Mouse (Mus musculus) c-Kit-positive CD71-positive TER-119-negative erythroid progenitor cells, embryonic 14.5 days (primary cell): ENCODE data around the gene Tmbim1.
"Not testable (repeated sequence)": the region's sequence is repeated elsewhere in the genome, so short reads cannot be mapped to it uniquely, and the experiment has no call there.

ENCODE experiments used
- DNase-seq: peaks from one replicate; pipeline ENCODE4 v3.0.0-alpha.2; 2013; ENCODE audit warnings: low read depth

The Tmbim1 gene

DNA sequence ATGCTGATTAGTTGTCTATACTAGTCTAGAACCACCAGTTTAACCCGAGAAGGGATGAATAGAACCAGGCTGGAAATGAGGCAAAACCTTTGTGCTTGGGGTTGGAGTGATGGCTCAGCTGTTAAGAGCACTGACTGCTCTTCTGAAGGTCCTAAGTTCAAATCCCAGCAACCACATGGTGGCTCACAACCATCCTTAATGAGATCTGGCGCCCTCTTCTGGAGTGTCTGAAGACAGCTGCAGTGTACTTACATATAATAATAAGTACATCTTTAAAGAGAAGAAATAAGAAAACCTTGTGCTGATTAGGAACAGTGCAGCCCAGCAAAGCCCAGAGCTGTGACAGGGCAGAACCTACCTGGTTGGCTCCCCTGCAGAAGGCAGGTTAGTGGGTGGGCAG is 21.5 kb upstream of the Tmbim1 start:
- DNase-seq, result not testable (repeated sequence)

DNA sequence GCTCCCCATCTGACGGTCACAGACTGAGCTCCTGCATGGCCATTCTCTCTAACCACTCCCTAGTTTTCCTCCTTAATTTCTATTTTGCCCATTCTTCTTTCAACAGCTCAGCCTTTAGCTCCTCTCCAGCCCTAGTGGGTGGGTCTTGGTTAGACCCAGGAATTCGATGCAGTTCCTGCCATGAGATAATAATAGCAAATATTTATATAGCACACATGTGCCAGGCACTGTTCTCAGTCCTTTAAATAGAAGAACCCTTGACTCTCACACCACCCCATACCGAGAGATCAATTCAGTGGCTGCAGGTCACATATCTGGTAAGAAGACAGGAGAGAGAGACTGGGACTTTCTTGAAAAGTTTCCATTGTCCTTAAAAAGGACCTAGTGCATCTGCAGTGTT is 16.0 kb upstream of the Tmbim1 start:
- DNase-seq, result no peak

DNA sequence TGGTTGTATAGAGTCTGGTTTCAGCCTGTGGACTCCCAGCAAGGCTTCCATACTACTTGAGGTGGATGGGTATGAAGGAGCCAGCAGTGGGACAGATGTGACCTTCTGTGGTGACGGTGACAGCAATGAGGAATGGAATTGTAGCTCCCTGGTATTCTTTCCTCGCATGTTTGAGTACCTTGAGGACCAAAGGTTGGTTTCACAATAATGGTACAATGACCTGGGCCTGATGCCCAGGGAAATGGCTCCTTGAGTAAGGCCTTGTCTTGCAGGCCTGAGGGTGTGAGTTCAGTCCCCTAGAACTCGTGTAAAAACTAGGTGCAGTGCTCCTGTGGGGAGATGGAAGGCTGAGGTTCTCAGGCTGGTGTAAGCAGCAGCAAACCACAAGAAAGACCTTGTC is 13.3 kb upstream of the Tmbim1 start:
- DNase-seq, result no peak

DNA sequence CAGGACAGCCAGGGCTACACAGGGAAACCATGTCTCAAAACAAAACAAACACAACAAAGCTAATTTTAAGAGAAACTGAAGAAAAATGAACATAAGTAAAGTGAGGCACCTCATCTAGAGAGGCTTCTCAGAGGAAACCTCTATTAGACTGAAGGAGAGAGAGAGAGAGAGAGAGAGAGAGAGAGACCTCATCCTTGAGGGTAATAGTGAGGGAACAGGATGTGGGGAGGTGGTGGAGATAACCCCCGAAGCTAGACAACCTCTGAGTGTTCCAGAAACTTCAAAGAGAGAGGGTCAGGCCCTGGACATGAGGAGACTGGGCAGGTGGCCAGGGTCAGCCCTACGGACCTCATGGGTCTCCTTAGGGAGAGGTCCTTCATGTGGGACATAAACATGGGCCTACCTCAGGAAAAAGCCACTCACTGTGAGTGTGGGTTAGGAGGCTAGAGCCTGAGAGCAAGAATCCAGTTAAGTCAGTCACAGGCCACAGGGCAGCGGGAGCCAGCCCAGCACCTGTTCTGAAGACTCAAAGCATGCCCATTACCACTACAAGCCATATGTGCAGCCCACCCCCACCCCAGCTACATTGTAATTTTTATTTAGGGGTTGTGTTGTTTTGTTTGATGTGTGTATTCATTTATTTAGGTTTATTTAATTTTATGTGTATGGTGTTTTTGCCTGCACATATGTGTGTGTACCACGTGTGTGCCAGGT is 10.8 kb upstream of the Tmbim1 start:
- DNase-seq, result no peak

DNA sequence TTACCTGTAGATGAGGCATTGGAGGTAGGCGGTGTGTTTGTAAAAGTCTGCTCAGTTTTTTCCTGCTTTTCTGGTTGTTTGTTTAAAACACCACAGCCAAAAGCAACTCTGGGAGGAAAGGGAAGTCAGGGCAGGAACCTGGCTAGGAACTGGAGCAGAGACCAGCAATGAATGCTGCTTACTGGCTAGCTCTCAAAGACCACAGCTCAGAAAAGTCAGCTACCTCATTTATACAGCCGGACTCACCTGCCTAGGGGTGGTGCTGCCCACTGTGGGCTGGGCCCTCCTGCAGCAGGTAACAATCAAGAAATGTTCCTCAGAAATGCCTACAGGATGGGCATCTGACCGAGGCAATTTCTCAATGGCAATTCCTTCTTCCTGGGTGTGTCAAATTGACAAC is 9.4 kb upstream of the Tmbim1 start:
- no peak for DNase-seq

DNA sequence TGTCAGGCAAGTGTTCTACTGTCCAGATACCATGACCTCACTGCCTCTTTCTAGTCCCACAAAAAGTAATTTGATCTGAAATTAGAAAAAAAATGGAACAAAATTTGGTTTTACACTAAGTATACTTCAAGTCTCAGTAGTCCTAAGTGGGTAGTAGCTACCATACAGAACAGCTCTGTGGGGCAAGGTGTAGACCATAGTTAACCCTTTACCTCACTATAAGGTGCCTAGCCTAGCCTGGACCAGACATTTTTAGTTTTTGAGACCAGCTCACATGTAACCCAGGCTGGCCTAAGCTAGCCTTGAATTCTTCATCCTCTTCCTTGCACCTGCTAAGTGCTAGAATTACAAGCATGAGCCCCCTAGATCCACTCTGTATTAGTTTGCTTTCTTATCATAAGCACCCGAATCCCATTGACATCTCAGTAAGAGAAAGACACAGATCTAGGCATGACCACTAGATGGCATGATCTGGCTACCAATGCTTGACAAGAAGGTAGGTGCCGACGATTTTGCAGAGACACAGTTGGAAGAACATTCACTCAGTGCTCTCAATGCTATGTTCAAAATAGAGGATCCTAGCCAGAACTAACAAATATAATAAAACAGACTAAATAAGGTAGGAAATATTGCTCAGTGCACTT is 7.7 kb upstream of the Tmbim1 start:
- peak; percentile 68 for DNase-seq

DNA sequence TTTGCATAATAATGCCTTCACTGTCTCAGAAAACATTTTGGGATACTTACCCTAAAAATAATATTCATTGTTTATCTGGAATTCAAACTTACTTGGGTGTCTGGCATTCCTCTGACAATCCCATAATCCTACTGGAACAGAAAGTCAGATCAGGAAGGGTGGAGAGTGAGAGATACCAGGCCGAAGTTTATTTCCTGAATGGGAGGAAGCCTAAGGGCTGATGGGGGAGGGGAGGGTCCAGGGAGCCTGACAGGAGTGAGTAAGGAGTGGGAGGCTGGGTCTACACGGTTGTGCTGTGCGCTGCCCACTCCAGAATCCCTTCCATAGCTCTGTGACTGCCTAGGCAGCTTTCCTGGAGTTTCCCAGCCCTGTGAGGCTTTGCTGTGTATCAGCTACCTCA is 4.3 kb upstream of the Tmbim1 start:
- no peak for DNase-seq

DNA sequence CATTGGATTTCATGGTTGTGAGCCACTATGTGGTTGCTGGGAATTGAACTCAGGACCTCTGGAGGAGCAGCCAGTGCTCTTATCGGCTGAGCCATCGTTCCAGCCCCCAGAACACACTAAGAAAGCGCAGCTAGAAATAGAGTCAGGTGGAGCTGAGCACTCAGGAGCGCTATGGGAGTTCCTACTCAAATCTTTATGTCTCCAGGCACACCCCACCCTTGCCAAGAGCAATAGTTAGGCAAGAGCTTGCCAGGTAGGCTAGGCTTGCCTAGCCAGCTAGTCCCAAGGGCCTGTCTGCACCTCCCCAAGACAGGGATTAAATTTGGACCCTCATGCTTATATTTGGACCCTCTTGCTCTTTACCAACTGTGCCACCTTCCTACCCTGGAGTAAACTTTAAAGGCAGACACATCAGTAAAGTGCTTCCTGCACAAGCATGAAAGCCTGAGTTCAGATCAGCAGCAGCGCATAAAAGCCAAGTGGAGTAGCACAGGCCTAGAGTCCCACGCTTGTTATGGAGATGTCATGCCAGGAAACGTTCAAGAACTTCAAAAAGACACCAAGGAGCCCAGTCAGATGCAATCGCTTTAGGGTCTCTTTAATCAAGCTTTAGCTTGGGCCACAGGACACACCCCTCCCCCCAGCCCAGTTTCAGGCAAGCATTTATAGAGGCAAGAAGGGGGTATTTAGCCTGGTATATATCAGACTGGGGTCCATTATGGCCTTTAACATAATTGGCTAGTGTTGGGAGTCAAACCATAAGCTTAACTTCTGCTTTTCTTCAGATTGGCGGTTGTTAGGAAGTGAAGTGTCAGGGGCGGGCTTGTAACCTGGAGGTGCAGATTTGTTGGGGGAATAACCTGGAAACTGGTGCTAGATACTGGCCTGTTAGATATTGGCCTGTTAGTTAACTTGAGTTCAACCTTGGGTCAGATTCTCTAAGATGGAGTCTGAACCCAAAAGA is 2.9 kb upstream of the Tmbim1 start:
- DNase-seq, result no peak

DNA sequence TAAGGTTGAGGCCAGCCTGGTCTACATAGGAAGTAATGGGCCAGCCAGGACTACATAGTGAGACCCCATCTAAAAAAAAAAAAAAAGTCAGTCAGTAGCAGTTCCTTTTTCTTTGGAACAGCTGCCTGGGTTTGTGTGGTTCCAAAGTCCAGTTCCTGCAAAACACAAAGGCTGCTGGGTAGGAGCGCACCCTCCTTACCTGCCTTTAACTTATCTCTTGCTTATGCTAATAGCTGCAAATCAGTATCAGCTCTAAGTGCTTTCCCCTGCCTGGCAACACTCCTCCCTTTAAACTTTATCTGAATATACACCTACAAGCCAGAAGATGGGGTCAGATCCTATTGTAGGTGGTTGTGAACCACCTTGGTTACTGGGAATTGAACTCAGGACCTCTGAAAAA is 1.7 kb upstream of the Tmbim1 start:
- no peak for DNase-seq

DNA sequence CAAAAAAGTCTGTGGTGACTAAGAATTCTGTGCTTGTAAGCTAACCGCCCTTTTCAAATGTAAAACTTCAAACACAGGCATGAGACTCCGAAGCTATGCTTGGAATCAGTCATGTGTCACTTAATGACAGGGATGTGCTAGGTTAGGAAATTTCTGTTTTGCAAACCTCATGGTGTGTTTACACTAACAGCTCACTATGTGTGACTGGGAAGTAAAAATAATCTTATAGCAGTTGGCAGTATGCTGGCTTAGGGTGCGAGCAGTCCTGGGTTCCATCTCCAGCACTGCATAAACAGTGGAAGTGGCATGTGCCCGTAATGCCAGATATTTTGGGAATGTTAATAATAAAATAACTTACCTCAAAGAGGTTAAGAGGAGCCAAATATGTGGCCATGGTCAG is 476 bp downstream of the Tmbim1 start:
- DNase-seq, result no peak

DNA sequence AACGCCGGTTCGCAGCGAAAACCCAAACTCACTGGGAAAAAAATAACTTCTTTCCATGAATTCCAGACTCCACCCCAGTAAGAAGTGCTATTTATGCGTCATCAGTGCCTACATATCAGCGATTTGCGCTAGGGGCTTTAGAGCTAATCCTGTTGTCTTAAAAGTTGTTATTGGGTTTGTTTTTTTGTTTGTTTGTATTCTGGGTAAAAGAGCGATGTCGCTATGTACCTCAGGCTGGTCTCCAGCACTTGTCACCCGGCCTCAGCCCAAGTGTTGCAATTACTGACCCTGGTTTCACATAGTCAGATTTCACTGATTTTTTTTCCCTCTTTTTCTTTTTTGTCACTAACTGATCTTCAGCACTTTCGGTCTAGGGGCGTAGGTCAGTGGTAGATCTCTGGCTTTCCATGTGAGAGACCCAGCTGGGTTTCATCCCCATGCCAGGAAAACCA is 1.1 kb downstream of the Tmbim1 start:
- no peak for DNase-seq

DNA sequence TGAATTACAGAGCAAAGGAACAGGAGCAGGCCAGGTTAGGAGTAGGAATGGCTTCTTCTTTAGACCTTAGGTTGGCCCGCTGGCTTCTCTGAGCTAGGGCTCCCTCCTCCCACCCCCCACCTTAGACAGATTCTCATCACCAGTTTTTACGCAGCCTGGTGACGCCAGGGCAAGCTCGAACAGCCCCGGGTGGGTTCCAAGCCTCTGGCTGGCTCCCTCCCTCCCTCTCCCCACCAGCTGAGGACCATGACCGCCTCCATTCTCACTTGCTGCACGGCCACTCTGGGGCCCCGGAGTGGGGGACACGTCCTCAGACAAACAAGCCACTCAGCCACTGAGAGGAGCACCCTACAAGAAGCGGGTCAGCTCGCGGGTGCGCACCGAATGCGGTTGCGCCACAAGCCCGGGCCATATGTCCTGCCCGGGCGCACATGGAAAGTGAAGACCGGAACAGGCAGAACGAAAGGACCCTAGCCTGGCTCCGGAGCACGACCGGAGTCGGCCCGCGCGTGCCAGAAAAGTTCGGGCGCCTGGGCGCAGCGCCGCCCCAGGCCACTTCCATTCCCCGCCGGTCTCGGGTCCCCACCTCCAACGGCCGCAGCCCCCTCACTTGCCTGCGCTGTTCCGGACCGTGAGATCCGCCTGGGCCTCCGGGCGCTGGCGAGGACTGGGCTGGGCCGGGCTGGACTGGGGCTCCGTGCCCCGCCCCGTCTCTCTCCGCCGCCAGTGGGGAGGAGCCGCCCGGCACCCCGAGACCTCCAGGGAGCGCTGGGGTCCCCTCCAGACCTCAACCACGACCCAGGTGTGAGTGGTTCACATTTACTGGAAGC is 1.7 kb downstream of the Tmbim1 start:
- no peak for DNase-seq

DNA sequence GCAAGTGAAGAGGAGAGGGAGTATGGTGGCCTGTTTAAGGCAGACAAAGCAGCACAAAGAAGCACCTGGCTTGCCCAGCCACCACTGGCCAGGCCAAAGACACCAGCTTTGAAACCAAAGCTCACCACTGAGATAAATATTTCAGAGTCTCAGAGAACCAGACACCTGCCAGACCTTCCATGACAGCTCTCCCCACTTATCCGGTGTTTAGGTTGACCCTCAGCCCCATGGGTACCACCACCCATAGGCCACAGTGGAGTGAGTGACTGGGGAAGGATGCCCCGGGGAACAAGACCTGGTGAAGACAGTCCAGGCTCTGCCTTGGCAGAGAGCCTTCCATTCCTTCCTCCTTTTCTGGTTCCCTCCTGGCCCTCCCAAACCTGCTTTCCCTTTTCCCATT is 2.6 kb downstream of the Tmbim1 start:
- DNase-seq, result no peak

DNA sequence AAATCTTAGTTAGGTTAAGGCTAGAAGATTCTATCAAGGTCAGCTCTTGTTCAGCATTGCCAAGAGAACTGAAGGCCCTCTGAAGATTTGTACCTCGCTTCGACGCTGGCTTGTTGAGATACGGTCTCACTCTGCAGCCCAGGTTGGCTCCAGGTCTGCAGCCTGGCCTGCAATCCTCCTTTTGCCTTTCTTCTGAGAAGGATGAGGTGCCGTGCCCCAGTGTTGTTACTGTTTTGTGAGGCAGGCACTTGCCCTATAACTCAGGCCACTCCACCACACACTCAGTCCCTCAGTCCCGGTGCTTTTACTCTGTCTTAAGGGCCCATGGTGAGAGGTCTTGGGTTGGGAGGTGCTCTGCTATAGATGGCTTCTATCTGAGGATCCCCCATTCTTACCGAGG is 3.2 kb downstream of the Tmbim1 start:
- no peak for DNase-seq

DNA sequence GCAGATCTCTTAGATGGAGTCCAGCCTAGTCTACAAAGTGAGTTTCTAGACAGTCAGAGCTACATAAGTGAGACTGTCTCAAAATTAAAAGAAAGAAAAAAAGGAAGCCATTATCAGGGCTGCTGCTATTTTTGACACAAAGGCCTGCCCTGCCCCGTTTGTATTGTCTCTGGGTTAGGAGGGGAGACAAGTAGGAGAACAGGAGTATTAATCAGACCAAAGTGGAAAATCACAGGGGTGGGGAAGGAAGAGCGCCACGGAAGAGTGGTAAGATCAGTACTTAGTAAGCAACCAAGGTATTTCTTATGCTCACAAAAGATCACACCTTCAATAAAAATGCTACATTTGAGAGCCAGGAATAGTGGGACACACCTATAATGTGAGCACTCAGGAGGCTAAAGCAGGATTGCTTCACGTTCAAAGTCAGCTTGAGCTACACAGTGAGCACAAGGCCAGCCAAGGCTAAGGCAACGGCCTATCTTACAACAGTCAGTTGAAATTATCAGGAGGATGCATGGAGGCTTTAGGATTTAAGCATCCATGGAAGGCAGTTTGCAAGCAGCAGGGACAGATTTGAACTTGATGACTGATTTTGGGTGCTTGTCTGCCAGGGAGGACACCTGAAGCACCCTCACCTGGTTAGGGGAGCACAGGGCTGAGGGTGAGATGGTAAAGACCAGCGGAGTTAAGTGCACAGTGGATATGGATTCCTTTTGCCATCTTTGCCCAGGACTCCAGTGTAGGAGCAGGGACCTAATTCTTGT is 4.9 kb downstream of the Tmbim1 start:
- DNase-seq, result no peak

DNA sequence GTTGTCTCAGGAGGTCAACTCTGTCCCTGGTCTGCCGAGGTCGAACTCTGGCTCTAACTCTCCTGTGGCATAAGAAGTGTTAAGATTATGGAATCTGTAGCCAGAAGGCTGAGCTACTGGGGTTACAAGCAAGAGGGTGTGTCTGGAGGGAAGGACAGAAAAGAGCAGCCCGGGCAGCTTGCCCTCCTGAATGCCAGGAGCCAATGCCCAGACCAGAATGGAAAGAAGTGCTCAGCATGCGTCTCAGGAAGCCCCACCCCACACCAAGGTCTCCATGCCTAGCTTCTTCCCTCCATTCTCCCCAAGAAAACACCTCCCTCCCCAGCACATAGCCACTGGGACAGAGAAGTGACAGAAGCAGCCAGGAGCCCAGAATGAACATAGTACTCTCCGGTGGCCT is 6.4 kb downstream of the Tmbim1 start:
- no peak for DNase-seq

DNA sequence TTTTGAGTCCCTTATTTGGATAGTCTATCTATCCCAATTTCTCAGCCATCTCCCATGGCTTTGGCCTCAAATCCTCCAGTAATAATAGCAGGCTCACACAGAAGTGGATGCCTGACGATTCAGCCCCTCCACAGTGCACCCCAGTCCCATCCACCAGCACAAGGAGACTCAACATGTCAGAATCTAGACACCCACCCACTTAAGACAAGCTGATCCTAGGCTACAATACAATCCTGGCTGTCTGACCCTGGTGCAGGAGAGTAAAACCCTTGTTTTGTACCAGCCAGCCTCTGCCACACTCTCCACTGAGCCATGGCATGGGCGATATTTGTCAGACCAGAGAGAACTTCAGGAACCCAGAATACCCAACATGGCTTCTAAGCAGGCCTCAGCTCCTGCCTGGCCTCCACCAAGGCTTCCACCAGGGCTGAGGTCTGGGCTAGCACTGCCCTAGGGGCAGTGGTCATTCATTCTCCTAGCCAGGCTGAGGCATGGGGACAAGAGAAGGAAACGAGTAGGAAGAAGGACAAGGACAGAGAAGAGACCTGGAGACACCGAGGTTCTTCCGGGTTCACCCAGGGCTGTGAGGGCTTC is 7.2 kb downstream of the Tmbim1 start:
- DNase-seq, result no peak

DNA sequence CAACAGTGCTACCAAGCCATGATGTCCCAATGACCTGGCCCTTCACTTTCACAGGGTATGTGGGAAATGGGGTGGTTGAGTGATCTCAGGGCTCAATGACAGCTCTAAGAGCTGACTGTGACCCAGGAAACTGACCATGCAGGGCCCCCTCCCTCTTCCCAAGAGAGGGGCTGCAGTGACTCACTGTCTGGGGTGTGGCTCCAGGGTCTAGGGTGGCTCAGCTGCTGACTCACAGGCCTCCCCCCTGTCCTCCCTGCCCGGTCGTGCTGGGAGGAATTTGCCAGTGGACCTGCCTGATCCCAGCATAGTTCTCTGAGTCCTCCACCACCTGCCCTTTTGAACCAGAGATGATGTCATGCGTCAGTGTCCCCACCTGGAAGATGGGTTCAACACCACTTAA is 8.2 kb downstream of the Tmbim1 start:
- no peak for DNase-seq

DNA sequence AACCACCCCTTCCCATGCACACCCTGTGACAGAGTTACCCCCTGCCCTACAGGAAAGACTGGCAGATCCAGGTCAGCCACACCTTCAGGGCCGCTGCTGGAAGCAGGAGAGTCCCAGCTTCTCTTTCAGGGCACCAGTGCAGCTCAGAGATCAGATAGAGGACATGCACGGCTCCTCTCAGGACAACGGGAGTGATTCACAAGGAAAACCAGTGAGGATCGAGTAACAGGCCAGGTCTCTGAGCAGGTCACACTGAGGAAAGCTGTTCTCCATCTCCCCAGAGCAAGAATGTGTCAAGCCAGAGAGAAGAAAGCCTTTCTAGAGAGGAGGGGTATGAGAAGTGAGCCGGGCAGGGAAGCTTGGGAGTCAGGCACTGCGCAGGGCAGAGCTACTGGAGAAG is 8.9 kb downstream of the Tmbim1 start:
- DNase-seq, result no peak

DNA sequence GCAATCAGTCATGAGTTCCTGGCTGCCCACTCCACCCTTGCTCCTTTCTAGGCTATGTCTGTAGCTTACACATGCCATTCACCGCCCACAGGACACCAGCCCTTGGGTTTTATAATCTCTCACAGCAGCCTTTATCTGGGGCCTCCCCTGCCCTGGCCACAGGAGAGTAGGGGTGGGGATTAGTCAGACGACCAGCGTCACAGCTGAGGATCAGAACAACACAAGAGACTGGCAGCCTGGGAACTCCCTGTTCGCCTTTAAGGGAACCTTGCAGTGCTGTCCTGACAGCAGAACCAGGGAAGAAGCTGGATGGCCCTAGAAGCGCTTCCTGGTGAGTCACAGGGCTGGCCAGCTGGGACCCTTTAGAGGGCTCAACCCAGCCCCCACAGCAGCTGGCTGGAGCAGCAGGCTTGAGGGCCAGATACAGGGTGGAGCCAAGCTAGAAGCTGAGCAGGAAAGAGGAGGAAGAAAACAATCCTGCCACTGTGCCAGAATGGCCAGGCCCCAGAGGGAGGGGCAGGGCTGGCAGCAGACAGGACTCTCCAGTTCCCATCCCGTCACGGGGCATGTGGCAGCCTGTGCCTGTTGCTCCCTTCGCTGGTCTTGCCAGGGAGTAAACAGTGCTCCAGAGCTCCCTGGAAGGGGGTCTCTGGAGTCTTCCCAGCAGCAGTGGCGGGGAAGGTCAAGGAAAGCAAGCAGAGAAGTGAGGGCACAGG is 9.8 kb downstream of the Tmbim1 start:
- peak; percentile 86 for DNase-seq
